Mouse (Mus musculus): ENCODE data around the gene Qpct. TPM values are rescaled to one million over a fixed set of nuclear protein-coding genes. Genes with fewer than 3 reads are reported as not detected.

The Qpct gene
- total RNA-seq, 1 experiment: 2.2 TPM

DNA sequence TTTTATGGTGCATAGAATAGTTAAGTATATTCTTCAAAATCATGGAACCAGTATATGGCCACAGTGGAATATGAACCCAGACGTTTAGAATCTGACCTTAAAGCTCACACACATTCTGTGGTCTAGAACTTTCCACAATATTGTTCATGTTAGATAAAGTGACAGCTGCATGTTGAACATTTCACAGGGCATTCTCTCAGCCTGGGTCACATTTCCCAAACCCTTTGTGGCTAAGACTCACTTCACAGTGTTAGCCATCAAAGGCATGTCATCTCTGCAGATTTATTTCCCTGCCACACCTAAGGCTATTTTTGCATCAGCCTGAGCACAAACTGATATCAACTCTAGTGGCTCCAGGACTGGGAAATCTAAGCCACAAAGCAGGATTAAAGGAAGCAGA is 40.0 kb downstream of the Qpct start:
- no peak for DNase-seq (ENCODE audit: low read depth, low spot score)
- Histone ChIP-seq H3K4me1 (ENCODE audit: control insufficient read depth in 2 of 2, insufficient read depth in 2 of 2, low read length in 2 of 2, poor library complexity in 1 of 2) (no peaks in the 10 kb centered on the region), H3K9me3 (ENCODE audit: control insufficient read depth, insufficient read depth, low read depth, low read length) (no peaks in the 10 kb centered on the region), H3K9ac (ENCODE audit: insufficient read depth, low read depth, low read length, poor library complexity, severe bottlenecking) (no peak overlapping the region), H3K27ac (ENCODE audit: insufficient read depth, low read depth, low read length, poor library complexity, severe bottlenecking) (no peak overlapping the region), H3K4me3 (ENCODE audit: insufficient read depth in 1 of 2, low read depth in 1 of 2, low read length in 2 of 2, poor library complexity in 1 of 2, severe bottlenecking in 1 of 2) (no peak overlapping the region), H3K36me3 (ENCODE audit: control insufficient read depth, insufficient read depth, low read length, poor library complexity, severe bottlenecking) (no peaks in the 10 kb centered on the region)
- in situ Hi-C loops (cut with MboI; ENCODE audit: low sequenced_read_pairs in 2 of 2, unreplicated experiment in 2 of 2): no loop called here
- TF ChIP-seq CHD2 (IDR thresholded peaks at IDR 0.05; ENCODE audit: low read depth, low read length) (no peak), ZNF384 (IDR thresholded peaks at IDR 0.05; ENCODE audit: low read depth, low read length) (no peak), ZC3H11A (IDR thresholded peaks at IDR 0.05; ENCODE audit: borderline replicate concordance, low read depth, low read length) (no peak), HCFC1 (IDR thresholded peaks at IDR 0.05; ENCODE audit: borderline replicate concordance, insufficient read depth, low read length) (no peak), MAFK (IDR thresholded peaks at IDR 0.05; ENCODE audit: insufficient read depth, low read depth, low read length) (no peak)

DNA sequence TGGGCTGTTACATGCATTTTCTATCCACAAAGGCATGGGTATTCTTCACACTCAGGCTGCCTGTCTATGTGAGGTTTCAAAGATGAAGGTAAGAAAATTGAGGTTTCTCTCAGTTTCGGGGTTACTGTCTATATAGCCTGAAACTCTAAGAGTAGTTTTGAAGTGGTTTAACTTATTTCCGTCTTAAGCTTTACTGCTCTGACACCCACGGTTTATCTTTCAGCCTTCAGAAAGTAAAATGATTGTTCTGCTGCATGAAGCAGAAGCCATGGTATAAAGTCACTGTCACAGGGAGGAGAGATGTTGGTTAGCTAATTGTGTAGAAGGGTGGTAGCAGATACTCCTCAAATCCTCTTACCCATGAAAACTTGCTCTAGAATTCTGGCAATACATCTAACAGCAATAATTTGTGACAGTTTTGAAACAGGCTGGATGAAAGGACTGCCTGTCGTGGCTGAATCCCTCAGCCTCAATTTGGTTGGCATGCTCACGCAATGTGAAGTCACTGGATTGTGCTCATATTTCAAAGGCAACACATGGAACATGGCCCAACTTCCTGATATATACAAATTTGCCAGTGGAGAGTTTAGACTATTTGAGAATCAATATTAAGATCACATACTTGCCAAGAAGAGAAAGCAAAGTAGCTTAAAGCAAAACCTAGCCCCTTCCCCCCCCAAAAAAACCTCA is 41.7 kb downstream of the Qpct start:
- Histone ChIP-seq H3K4me3 (ENCODE audit: insufficient read depth in 1 of 2, low read depth in 1 of 2, low read length in 2 of 2, poor library complexity in 1 of 2, severe bottlenecking in 1 of 2) (no peak overlapping the region), H3K4me1 (ENCODE audit: control insufficient read depth in 2 of 2, insufficient read depth in 2 of 2, low read length in 2 of 2, poor library complexity in 1 of 2) (no peaks in the 10 kb centered on the region), H3K36me3 (ENCODE audit: control insufficient read depth, insufficient read depth, low read length, poor library complexity, severe bottlenecking) (no peaks in the 10 kb centered on the region), H3K9me3 (ENCODE audit: control insufficient read depth, insufficient read depth, low read depth, low read length) (no peaks in the 10 kb centered on the region), H3K9ac (ENCODE audit: insufficient read depth, low read depth, low read length, poor library complexity, severe bottlenecking) (no peak overlapping the region), H3K27ac (ENCODE audit: insufficient read depth, low read depth, low read length, poor library complexity, severe bottlenecking) (no peak overlapping the region)
- in situ Hi-C loops (cut with MboI; ENCODE audit: low sequenced_read_pairs in 2 of 2, unreplicated experiment in 2 of 2): no loop called here
- TF ChIP-seq ZNF384 (IDR thresholded peaks at IDR 0.05; ENCODE audit: low read depth, low read length): no peak
- TF ChIP-seq HCFC1 (IDR thresholded peaks at IDR 0.05; ENCODE audit: borderline replicate concordance, insufficient read depth, low read length): no peak
- TF ChIP-seq MAFK (IDR thresholded peaks at IDR 0.05; ENCODE audit: insufficient read depth, low read depth, low read length): no peak
- no peak for TF ChIP-seq ZC3H11A (IDR thresholded peaks at IDR 0.05; ENCODE audit: borderline replicate concordance, low read depth, low read length)
- TF ChIP-seq CHD2 (IDR thresholded peaks at IDR 0.05; ENCODE audit: low read depth, low read length): no peak
- no peak for DNase-seq (ENCODE audit: low read depth, low spot score)

DNA sequence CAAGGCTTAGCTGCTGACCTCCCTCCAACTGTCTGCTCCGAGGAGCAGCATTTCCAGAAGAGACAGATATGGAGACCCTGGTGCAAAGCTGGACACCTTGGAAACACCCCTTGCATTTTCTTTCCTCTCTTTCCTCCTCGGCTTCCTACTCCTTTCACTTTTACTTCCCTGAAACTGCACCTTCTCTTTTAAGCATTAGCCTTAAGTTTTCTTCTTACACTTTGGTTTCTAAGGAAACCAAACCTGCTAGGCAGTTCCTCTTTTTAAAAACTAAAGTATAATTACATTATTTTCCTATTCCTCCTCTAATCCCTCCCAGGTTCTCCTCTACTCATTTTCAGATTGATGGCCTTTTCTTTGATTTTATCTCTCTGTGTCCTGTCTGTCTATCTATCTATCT is 43.9 kb downstream of the Qpct start:
- Histone ChIP-seq H3K36me3 (ENCODE audit: control insufficient read depth, insufficient read depth, low read length, poor library complexity, severe bottlenecking) (no peaks in the 10 kb centered on the region), H3K4me3 (ENCODE audit: insufficient read depth in 1 of 2, low read depth in 1 of 2, low read length in 2 of 2, poor library complexity in 1 of 2, severe bottlenecking in 1 of 2) (no peak overlapping the region), H3K4me1 (ENCODE audit: control insufficient read depth in 2 of 2, insufficient read depth in 2 of 2, low read length in 2 of 2, poor library complexity in 1 of 2) (no peaks in the 10 kb centered on the region), H3K9me3 (ENCODE audit: control insufficient read depth, insufficient read depth, low read depth, low read length) (no peaks in the 10 kb centered on the region), H3K27ac (ENCODE audit: insufficient read depth, low read depth, low read length, poor library complexity, severe bottlenecking) (no peak overlapping the region), H3K9ac (ENCODE audit: insufficient read depth, low read depth, low read length, poor library complexity, severe bottlenecking) (no peak overlapping the region)
- DNase-seq (ENCODE audit: low read depth, low spot score): no peak
- in situ Hi-C loops (cut with MboI; ENCODE audit: low sequenced_read_pairs in 2 of 2, unreplicated experiment in 2 of 2): no loop called here
- TF ChIP-seq ZC3H11A (IDR thresholded peaks at IDR 0.05; ENCODE audit: borderline replicate concordance, low read depth, low read length) (no peak), ZNF384 (IDR thresholded peaks at IDR 0.05; ENCODE audit: low read depth, low read length) (no peak), MAFK (IDR thresholded peaks at IDR 0.05; ENCODE audit: insufficient read depth, low read depth, low read length) (no peak), CHD2 (IDR thresholded peaks at IDR 0.05; ENCODE audit: low read depth, low read length) (no peak)

DNA sequence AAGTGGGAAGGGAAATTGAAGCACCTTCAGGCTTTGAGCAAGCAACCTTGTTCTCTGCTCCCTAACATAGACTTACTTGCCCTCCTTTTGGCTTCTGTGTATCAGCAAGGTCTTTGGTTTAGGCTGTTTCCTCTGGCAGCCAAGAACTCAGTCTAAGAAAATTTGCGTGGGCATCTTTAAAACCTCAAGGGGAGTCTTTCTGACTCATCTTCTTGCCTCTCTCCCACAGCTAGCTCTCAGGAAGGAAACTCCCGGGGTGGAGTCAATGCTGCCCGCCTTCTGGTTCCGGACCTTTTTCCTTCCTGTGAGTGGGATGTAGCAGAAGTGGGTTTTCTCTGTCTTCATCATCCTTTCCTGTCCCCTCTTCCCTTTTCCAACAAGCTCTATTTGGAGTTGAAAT is 48.2 kb downstream of the Qpct start:
- DNase-seq (ENCODE audit: low read depth, low spot score): no peak
- no peaks in the 10 kb centered on the region for H3K9me3 ChIP-seq (ENCODE audit: control insufficient read depth, insufficient read depth, low read depth, low read length)
- no peak overlapping the region for H3K9ac ChIP-seq (ENCODE audit: insufficient read depth, low read depth, low read length, poor library complexity, severe bottlenecking)
- in situ Hi-C loops (cut with MboI; ENCODE audit: low sequenced_read_pairs in 2 of 2, unreplicated experiment in 2 of 2): loop anchor here in 1 of 2 experiments (25.0 kb wide), 1 partner anchor 737 kb away; no protein-coding TSS in a partner anchor
- no peak overlapping the region for H3K4me3 ChIP-seq (ENCODE audit: insufficient read depth in 1 of 2, low read depth in 1 of 2, low read length in 2 of 2, poor library complexity in 1 of 2, severe bottlenecking in 1 of 2)
- no peak overlapping the region for H3K27ac ChIP-seq (ENCODE audit: insufficient read depth, low read depth, low read length, poor library complexity, severe bottlenecking)
- no peaks in the 10 kb centered on the region for H3K4me1 ChIP-seq (ENCODE audit: control insufficient read depth in 2 of 2, insufficient read depth in 2 of 2, low read length in 2 of 2, poor library complexity in 1 of 2)
- no peaks in the 10 kb centered on the region for H3K36me3 ChIP-seq (ENCODE audit: control insufficient read depth, insufficient read depth, low read length, poor library complexity, severe bottlenecking)
- no peak for TF ChIP-seq MAFK (IDR thresholded peaks at IDR 0.05; ENCODE audit: insufficient read depth, low read depth, low read length)
- no peak for TF ChIP-seq ZC3H11A (IDR thresholded peaks at IDR 0.05; ENCODE audit: borderline replicate concordance, low read depth, low read length)
- no peak for TF ChIP-seq ZNF384 (IDR thresholded peaks at IDR 0.05; ENCODE audit: low read depth, low read length)
- no peak for TF ChIP-seq CHD2 (IDR thresholded peaks at IDR 0.05; ENCODE audit: low read depth, low read length)
- no peak for TF ChIP-seq HCFC1 (IDR thresholded peaks at IDR 0.05; ENCODE audit: borderline replicate concordance, insufficient read depth, low read length)
